Mouse (Mus musculus) cortical plate, adult 2 months (tissue): Measurements from ENCODE around the gene Nudt19.

Experiments used
- CTCF ChIP-seq: fragments of 200-500 bp; IDR thresholded peaks from 2 replicates; pipeline ENCODE4 v1.5.1; 2011; ENCODE audit warnings: mild to moderate bottlenecking, control low read depth, low read length; ENCODE audit not compliant: insufficient read depth; ENCODE audit errors: extremely low read depth
- POLR2A ChIP-seq: fragments of 200-500 bp; IDR thresholded peaks from 2 replicates; pipeline ENCODE4 v1.6.1; 2011; ENCODE audit warnings: mild to moderate bottlenecking, low read length, control low read depth; ENCODE audit not compliant: insufficient read depth; ENCODE audit errors: extremely low read depth

- TF ChIP-seq POLR2A (no peak), CTCF (no peak)
Measured at GRCm38 (mm10) chr7:35556905-35557304, 801 bp upstream of the Nudt19 start.
